Mouse (Mus musculus): ENCODE data around the gene Rnf220. TPM values are rescaled to one million over a fixed set of nuclear protein-coding genes. Genes with fewer than 3 reads are reported as not detected.

Rnf220 gene
- polyA plus RNA-seq, 1 experiment from 2014 or later, result 92.3 TPM

DNA sequence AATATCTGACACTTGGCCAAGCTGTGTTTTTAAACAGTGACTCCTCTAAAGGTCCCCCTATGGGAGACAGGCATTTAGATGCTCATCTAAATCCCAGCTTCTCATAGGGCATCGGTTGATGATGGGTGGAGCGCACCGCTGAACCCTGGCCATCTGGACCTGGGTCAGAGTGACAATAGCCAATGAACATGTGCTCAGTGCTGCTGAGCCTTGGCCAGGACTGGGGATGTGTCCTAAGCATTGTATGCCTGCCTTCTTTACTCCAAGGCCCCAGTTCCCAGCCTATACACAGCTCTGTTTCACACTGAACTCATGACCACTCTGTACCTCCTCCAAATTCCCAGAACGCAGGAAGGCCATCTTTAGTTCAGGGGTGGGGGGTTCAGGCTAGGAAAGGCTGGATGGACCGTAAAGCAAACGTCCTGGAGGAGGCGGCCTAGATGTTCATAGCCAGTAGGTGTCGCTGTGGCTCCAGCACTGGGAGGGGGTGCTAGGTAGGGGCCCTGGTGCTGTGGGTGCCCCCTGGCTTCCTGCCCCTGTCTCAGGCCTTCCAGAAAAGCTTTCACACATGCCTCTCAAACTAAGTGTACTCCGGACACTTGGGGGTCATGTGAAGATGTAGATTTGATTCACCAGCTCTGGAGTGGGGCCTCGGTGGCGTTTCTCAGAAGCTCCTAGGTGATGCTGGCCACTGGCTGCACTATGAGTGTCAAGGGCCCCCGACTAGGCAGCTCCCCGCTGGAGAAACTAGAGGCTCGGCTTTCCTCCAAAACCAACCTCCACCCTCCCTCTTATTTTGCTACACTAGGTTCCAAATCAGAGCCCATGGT is 173.1 kb downstream of the Rnf220 start:
- Histone ChIP-seq H3K4me3 (ENCODE audit: low read depth, low read length) (no peak overlapping the region), H3K36me3 (ENCODE audit: control insufficient read depth, insufficient read depth, low read length) (no peaks in the 10 kb centered on the region), H3K27me3 (ENCODE audit: control insufficient read depth, insufficient read depth, low read length) (peaks cover 2% of the 10 kb centered on the region; the same call in 1 of the 2 replicates), H3K9me3 (ENCODE audit: control insufficient read depth, low read length) (no peaks in the 10 kb centered on the region), H3K4me1 (replicated peaks; ENCODE audit: control insufficient read depth, insufficient read depth, low read length) (no peaks in the 10 kb centered on the region), H3K4me2 (ENCODE audit: low read depth, low read length, severe bottlenecking) (no peak overlapping the region), H3K27ac (ENCODE audit: low read depth, low read length) (no peak overlapping the region), H3K9ac (ENCODE audit: low read length) (no peak overlapping the region)
- WGBS, result 21% methylated on average over 14 of the region's 14 CpGs
- ATAC-seq (replicated peaks; ENCODE audit: low FRiP score) (peak; percentile 67), DNase-seq (ENCODE audit: low spot score) (peak; percentile 84)

DNA sequence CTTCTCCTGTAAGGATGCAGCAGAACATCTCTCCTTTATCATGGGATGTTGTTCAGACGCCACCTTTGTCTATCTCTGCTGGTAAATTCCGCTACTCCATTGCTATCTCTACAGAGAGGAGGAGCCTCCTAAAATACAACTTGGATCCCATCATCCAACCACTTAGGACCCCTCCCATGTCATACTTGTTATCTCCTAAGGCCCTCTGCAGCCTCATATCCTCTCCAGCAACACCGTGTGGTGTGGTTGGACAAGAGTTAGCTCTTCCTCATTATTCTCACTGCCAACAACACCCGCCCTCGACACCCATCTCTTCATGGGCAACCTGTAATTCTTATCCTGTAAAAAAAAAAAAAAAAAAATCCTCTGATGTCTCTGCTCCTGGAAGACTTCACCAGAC is 175.8 kb downstream of the Rnf220 start:
- ATAC-seq (replicated peaks; ENCODE audit: low FRiP score) (no peak), DNase-seq (ENCODE audit: low spot score) (no peak)
- H3K27me3 ChIP-seq (ENCODE audit: control insufficient read depth, insufficient read depth, low read length), result peaks cover 10% of the 10 kb centered on the region; the same call in 1 of the 2 replicates
- H3K4me1 ChIP-seq (replicated peaks; ENCODE audit: control insufficient read depth, insufficient read depth, low read length), result peaks cover 3% of the 10 kb centered on the region; the same call in 1 of the 2 replicates
- H3K36me3 ChIP-seq (ENCODE audit: control insufficient read depth, insufficient read depth, low read length), result no peaks in the 10 kb centered on the region
- no peak overlapping the region for H3K4me2 ChIP-seq (ENCODE audit: low read depth, low read length, severe bottlenecking)
- no peak overlapping the region for H3K4me3 ChIP-seq (ENCODE audit: low read depth, low read length)
- no peak overlapping the region for H3K9ac ChIP-seq (ENCODE audit: low read length)
- H3K27ac ChIP-seq (ENCODE audit: low read depth, low read length), result no peak overlapping the region
- WGBS, result 92% methylated on average over 5 of the region's 5 CpGs
- H3K9me3 ChIP-seq (ENCODE audit: control insufficient read depth, low read length), result no peaks in the 10 kb centered on the region

DNA sequence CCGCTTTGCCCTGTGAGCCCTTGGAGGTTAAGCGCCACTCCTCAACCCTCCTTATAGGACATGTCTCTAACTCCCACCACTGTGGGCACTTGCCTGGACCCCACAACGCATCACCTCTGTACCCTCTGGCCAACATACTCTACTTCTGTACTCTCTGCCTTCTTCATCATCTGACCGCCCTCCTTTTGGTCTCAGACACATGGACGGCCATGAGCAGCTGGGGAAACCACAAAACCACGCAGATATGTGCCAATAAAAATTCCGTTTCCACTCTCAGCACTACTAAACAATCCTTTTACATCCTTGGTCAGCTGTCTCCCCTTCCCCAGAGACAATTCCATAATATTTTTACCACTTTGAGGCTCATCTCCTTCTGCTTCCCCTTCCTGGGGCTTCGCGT is 178.3 kb downstream of the Rnf220 start:
- H3K9me3 ChIP-seq (ENCODE audit: control insufficient read depth, low read length), result no peaks in the 10 kb centered on the region
- no peak overlapping the region for H3K4me3 ChIP-seq (ENCODE audit: low read depth, low read length)
- 92% methylated on average over 9 of the region's 9 CpGs for WGBS
- H3K4me1 ChIP-seq (replicated peaks; ENCODE audit: control insufficient read depth, insufficient read depth, low read length), result peaks cover 3% of the 10 kb centered on the region; the same call in 1 of the 2 replicates
- H3K9ac ChIP-seq (ENCODE audit: low read length), result no peak overlapping the region
- peaks cover 20% of the 10 kb centered on the region; the same call in 1 of the 2 replicates for H3K27me3 ChIP-seq (ENCODE audit: control insufficient read depth, insufficient read depth, low read length)
- H3K27ac ChIP-seq (ENCODE audit: low read depth, low read length), result no peak overlapping the region
- H3K36me3 ChIP-seq (ENCODE audit: control insufficient read depth, insufficient read depth, low read length), result no peaks in the 10 kb centered on the region
- ATAC-seq (replicated peaks; ENCODE audit: low FRiP score), result no peak
- no peak for DNase-seq (ENCODE audit: low spot score)
- H3K4me2 ChIP-seq (ENCODE audit: low read depth, low read length, severe bottlenecking), result no peak overlapping the region

GRCm38 (mm10) chr4:117317701-117318190 is 179.1 kb downstream of the Rnf220 start:
- 24% methylated on average over 18 of the region's 18 CpGs for WGBS
- H3K4me2 ChIP-seq (ENCODE audit: low read depth, low read length, severe bottlenecking), result 0 out of 2 replicates have a peak overlapping the region, but pooled peaks have one; percentile 5
- no peak for DNase-seq (ENCODE audit: low spot score)
- H3K9ac ChIP-seq (ENCODE audit: low read length), result 0 out of 2 replicates have a peak overlapping the region, but pooled peaks have one; percentile 16
- peaks cover 6% of the 10 kb centered on the region; the same call in 1 of the 2 replicates for H3K4me1 ChIP-seq (replicated peaks; ENCODE audit: control insufficient read depth, insufficient read depth, low read length)
- no peak overlapping the region for H3K27ac ChIP-seq (ENCODE audit: low read depth, low read length)
- H3K4me3 ChIP-seq (ENCODE audit: low read depth, low read length), result no peak overlapping the region
- no peaks in the 10 kb centered on the region for H3K9me3 ChIP-seq (ENCODE audit: control insufficient read depth, low read length)
- H3K27me3 ChIP-seq (ENCODE audit: control insufficient read depth, insufficient read depth, low read length), result peaks cover 25% of the 10 kb centered on the region
- H3K36me3 ChIP-seq (ENCODE audit: control insufficient read depth, insufficient read depth, low read length), result no peaks in the 10 kb centered on the region
- no peak for ATAC-seq (replicated peaks; ENCODE audit: low FRiP score)

DNA sequence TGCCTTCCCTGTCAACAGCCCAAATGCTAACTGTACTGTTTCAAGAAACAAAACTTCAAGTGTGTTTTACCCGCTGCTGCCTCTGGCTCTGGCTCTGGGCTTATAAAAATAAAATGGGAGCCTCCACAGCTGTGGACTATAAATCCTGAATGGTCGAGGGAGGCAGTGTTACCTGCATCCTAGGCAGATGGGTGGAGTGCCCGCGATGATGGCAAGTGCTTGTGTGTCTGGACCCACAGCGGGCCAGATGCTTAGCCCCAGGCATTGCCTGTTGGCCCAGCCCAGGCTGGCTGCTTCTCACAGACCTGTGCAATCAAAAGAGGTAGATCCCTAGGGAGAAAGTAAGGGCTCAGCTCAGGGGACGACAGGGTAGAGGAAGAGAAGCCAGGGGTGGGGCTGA is 180.1 kb downstream of the Rnf220 start:
- Histone ChIP-seq H3K4me1 (replicated peaks; ENCODE audit: control insufficient read depth, insufficient read depth, low read length) (peaks cover 11% of the 10 kb centered on the region; the same call in 1 of the 2 replicates), H3K36me3 (ENCODE audit: control insufficient read depth, insufficient read depth, low read length) (no peaks in the 10 kb centered on the region), H3K27ac (ENCODE audit: low read depth, low read length) (no peak overlapping the region), H3K4me3 (ENCODE audit: low read depth, low read length) (no peak overlapping the region), H3K27me3 (ENCODE audit: control insufficient read depth, insufficient read depth, low read length) (peaks cover 28% of the 10 kb centered on the region), H3K4me2 (ENCODE audit: low read depth, low read length, severe bottlenecking) (no peak overlapping the region), H3K9ac (ENCODE audit: low read length) (no peak overlapping the region), H3K9me3 (ENCODE audit: control insufficient read depth, low read length) (no peaks in the 10 kb centered on the region)
- ATAC-seq (replicated peaks; ENCODE audit: low FRiP score) (no peak), DNase-seq (ENCODE audit: low spot score) (no peak)
- WGBS, result 57% methylated on average over 6 of the region's 6 CpGs

DNA sequence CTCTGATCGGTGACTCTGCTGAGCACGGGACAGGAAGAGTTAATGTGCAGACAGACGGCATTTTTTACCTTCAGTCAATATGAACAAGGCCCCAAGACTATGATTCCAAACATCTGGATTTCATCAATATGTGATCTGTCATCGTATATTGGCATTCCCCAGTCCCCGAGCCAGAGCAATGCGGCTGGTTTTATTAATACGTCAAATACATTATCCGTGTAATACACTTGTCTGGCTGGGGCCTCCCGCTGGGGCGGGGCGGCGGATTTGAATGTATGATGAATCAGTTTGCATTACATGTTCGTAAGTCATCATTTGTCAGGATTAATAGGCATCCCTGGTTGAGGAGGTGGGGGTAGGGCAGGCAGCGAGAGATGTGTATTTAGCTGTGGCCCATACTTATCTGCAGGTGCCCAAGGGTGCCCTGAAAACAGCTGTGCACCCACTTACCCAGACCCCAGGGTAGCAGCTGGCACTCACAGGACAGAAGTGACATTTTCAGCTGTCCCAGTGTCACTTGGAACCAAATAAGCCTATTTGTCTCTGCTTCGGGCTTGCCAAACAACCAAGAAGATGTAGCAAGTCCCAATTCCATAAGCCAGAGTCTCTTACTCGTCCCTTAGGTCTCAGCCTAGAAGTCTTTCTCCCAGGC is 181.9 kb downstream of the Rnf220 start:
- Histone ChIP-seq H3K4me3 (ENCODE audit: low read depth, low read length) (no peak overlapping the region), H3K36me3 (ENCODE audit: control insufficient read depth, insufficient read depth, low read length) (no peaks in the 10 kb centered on the region), H3K27me3 (ENCODE audit: control insufficient read depth, insufficient read depth, low read length) (peaks cover 25% of the 10 kb centered on the region), H3K4me1 (replicated peaks; ENCODE audit: control insufficient read depth, insufficient read depth, low read length) (peaks cover 11% of the 10 kb centered on the region; the same call in 1 of the 2 replicates), H3K9ac (ENCODE audit: low read length) (no peak overlapping the region), H3K27ac (ENCODE audit: low read depth, low read length) (no peak overlapping the region), H3K4me2 (ENCODE audit: low read depth, low read length, severe bottlenecking) (no peak overlapping the region), H3K9me3 (ENCODE audit: control insufficient read depth, low read length) (no peaks in the 10 kb centered on the region)
- no peak for ATAC-seq (replicated peaks; ENCODE audit: low FRiP score)
- DNase-seq (ENCODE audit: low spot score), result no peak
- 81% methylated on average over 16 of the region's 16 CpGs for whole genome bisulfite sequencing

GRCm38 (mm10) chr4:117313085-117313424 is 183.8 kb downstream of the Rnf220 start:
- peaks cover 11% of the 10 kb centered on the region; the same call in 1 of the 2 replicates for H3K4me1 ChIP-seq (replicated peaks; ENCODE audit: control insufficient read depth, insufficient read depth, low read length)
- H3K27ac ChIP-seq (ENCODE audit: low read depth, low read length), result no peak overlapping the region
- no peaks in the 10 kb centered on the region for H3K9me3 ChIP-seq (ENCODE audit: control insufficient read depth, low read length)
- H3K27me3 ChIP-seq (ENCODE audit: control insufficient read depth, insufficient read depth, low read length), result peaks cover 21% of the 10 kb centered on the region
- no peak for ATAC-seq (replicated peaks; ENCODE audit: low FRiP score)
- H3K4me2 ChIP-seq (ENCODE audit: low read depth, low read length, severe bottlenecking), result peak overlapping the region; percentile 6; the same call in 1 of the 2 replicates
- H3K36me3 ChIP-seq (ENCODE audit: control insufficient read depth, insufficient read depth, low read length), result no peaks in the 10 kb centered on the region
- DNase-seq (ENCODE audit: low spot score), result peak; percentile 66
- no peak overlapping the region for H3K9ac ChIP-seq (ENCODE audit: low read length)
- 6% methylated on average over 4 of the region's 4 CpGs for WGBS
- H3K4me3 ChIP-seq (ENCODE audit: low read depth, low read length), result no peak overlapping the region

DNA sequence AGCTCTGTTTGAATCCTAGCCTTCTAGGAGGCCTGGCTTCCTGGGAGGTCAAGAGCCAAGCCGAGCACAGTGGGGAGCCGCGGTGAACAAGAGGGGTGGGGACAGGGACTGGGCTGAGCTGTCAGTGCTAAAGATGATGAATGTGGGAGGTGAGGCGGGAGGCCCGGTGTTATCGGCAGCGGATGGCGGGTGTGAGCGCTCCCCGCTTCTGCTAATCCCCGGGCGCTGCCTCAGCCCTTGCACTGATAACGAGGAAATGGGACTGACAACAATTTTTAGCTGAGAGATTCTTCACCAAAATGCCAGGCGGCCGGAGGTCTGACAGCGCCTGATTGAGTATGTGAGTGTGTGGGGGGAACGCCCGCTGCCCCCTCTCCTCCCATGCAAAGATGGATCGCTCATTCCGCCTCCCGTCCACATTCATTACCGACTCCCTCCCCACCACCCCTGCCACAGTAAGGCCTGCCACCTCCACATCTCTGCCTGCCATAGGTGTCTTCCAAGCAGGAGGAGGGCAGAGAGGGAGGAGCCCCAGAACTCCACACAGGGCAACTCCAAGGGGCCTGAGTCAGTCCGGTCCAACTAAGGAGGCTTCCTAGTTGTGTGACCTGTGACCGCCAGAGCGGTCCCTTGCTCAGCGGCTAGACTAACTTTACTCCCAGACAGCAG is 184.3 kb downstream of the Rnf220 start:
- H3K4me2 ChIP-seq (ENCODE audit: low read depth, low read length, severe bottlenecking), result peak overlapping the region; percentile 15; the same call in 1 of the 2 replicates
- no peak overlapping the region for H3K4me3 ChIP-seq (ENCODE audit: low read depth, low read length)
- H3K4me1 ChIP-seq (replicated peaks; ENCODE audit: control insufficient read depth, insufficient read depth, low read length), result peaks cover 11% of the 10 kb centered on the region; the same call in 1 of the 2 replicates
- H3K27ac ChIP-seq (ENCODE audit: low read depth, low read length), result no peak overlapping the region
- no peak for DNase-seq (ENCODE audit: low spot score)
- H3K9ac ChIP-seq (ENCODE audit: low read length), result peak overlapping the region; percentile 16; the same call in 1 of the 2 replicates
- WGBS, result 2% methylated on average over 26 of the region's 26 CpGs
- peaks cover 19% of the 10 kb centered on the region for H3K27me3 ChIP-seq (ENCODE audit: control insufficient read depth, insufficient read depth, low read length)
- no peak for ATAC-seq (replicated peaks; ENCODE audit: low FRiP score)
- H3K36me3 ChIP-seq (ENCODE audit: control insufficient read depth, insufficient read depth, low read length), result no peaks in the 10 kb centered on the region
- H3K9me3 ChIP-seq (ENCODE audit: control insufficient read depth, low read length), result no peaks in the 10 kb centered on the region
